Mouse (Mus musculus): ENCODE results near the gene Lrrc8b. TPM values are rescaled to one million over a fixed set of nuclear protein-coding genes. Genes with fewer than 3 reads are reported as not detected.

Gene Lrrc8b
- polyA plus RNA-seq (2012; rRNA removed; ENCODE audit: low replicate concordance), result 6.9 and 8.6 TPM in 2 replicates

DNA sequence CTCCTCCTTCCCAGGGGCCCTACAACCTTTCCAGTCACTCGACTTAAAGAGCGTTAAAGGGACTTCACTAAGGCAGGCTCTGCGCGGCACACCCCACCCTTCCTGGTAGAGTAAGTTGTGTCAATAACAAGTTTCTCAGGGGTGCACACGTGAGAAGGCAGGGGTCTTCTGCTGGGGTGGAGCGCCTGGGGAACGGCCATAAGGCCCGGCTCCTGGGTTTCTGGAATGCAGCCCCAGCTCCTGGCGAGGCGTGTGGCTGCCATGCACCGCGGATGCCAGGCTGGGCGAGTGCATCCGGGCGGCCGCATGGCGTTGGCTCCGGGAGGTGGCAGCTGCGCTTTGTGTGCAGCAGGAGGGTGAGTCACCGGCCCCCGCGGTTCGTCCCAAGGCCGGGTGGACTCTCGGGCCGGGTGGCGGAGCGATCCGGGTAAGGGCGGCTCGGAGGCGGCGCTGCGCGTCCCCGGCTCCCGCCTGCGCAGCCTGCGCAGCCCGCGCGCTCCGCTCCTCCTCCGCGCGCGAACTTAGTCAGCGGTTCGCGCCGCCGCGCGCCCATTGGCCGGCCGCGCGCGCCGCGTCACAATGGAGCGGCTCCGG lies at the start of gene Lrrc8b:
Gene Lrrc8b, plus strand, starts transcription at position 578 of the 594 bp plus-strand sequence.

DNA sequence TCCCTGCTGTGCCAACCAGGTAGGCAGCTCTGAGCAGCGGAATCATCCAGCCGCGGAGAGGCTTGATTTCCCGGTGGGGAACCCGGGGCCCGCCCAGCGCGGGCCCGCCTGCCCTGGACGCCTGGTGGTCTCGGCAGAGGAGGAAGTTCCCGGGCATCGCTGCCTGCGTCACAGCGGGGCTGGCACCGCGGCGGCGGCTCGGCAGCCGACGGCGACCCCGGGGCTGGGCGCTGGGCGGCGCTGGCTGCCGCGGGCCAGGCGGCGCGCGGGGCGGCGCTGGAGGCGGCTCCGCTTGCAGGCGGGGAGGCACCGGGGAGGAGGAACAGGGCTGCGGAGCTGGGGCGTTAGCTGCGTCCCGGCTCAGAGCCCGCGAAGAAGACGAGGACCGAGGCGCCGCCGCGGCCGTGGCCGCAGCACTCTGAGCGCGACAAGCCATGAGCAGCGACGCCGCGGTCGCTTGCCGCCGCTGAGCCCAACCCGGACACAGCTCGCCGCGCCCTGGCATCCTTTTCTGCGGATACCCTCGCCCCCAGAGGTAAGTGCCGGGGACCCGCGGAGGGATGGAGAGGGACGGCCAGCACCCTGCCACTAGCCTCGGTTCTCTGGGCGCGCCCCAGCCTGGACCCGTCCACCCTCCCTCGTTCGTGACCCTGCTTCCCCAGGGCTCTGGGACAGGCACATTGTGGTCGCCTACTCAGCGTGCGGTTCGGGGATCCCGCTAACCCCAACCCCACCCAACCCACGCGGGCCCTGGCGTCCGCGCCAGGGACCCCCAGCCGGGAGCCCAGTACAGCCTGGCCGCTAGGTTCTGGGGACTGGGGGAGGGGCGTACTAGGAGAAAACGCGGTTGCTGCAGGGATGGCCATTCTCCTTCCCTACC lies 103.8 kb downstream of the Lrrc8b start, which contains the start of gene Lrrc8c:
Gene Lrrc8c, plus strand, starts transcription at position 293 of the 880 bp plus-strand sequence.

Other genes with a start within 250 kb of the Lrrc8b start
- gene Gbp10, start 176.2 kb upstream of the Lrrc8b start, polyA plus RNA-seq (2012; rRNA removed; ENCODE audit: low replicate concordance), result 2.4 and 3.3 TPM in 2 replicates
- 2.0 and 6.3 TPM in 2 replicates for gene Gm43302, start 122.1 kb upstream of the Lrrc8b start, polyA plus RNA-seq (2012; rRNA removed; ENCODE audit: low replicate concordance)
- 7.0 and 8.9 TPM in 2 replicates for gene Gbp6, start 122.1 kb upstream of the Lrrc8b start, polyA plus RNA-seq (2012; rRNA removed; ENCODE audit: low replicate concordance)
- gene Lrrc8c, start 103.6 kb downstream of the Lrrc8b start, polyA plus RNA-seq (2012; rRNA removed; ENCODE audit: low replicate concordance), result 32.4 and 32.5 TPM in 2 replicates

Data from mammary gland, adult 2 months (tissue).